Mouse (Mus musculus) retina, embryonic 14.5 days (tissue): Measurements from ENCODE around the gene Dusp18.

Experiments used
- DNase-seq: peaks from one replicate; pipeline ENCODE4 v3.0.0-alpha.2; 2015; ENCODE audit warnings: low spot score

Gene Dusp18

DNA sequence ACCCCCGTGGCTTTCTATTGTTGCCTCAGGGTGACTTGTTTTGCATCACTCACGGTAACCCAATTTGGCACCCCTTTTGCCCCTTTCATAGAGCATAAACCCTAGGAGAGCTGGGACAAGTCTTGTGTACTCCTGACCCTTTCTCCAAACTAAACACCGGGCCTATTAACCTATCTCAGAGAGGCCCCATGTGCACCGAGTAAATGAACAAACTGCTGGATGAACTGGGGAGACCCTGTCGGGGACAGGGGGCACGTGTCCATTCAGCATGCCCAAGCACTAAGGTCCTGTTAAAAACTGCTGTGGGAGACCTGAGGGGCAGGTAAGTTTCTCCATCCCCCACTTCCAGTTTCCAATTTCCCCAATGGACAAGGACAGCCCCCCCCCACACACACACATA, 35.9 kb downstream of the Dusp18 start:
- no peak for DNase-seq

- DNase-seq, result peak; percentile 82
These were observed 36.6 kb downstream of the Dusp18 start, which contains the start of gene Tcn2 for GRCm38 (mm10) chr11:3931511-3932211. Tcn2 (minus strand) TSS chr11:3932159.

DNA sequence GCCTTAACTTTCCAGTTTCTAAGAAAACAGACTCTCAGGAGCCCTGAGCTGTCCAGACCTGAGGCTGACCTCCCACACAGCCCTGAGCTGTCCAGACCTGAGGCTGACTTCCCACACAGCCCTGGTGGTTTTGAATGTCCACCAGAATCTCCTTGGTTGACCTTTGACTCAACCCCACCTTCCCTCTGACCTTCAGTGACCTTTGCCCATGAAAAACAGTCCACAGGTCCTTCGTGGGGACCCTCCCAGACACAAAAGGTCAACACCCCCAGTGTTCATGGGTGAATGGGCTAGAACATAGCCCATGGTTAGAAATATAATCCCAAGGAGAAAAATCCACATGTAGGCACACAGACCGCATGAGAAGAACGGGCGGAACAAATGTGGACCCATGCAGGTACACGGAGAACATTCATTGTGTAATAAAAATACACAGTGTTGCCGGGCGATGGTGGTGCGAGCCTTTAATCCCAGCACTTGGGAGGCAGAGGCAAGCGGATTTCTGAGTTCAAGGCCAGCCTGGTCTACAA, 38.8 kb downstream of the Dusp18 start:
- DNase-seq, result no peak

DNA sequence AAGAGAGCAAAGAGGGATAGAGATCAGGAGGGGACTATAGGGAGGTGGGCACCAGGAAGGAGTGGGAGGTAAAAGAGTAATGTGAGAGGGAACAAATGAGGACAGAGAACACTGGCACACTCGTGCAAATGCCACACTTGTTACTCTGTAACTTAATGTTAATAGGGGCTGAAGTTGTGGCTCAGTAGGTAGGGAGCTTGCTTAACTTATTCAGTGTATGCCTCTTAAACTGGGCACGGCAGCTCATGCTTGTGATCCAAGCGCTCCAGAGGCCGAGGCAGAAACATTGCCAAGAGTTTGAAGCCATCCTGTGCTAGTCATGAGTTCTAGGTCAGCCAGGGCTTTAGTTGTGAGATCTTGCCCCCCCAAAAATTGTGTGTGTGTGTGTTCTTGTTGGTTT, 40.1 kb downstream of the Dusp18 start:
- DNase-seq, result no peak

DNA sequence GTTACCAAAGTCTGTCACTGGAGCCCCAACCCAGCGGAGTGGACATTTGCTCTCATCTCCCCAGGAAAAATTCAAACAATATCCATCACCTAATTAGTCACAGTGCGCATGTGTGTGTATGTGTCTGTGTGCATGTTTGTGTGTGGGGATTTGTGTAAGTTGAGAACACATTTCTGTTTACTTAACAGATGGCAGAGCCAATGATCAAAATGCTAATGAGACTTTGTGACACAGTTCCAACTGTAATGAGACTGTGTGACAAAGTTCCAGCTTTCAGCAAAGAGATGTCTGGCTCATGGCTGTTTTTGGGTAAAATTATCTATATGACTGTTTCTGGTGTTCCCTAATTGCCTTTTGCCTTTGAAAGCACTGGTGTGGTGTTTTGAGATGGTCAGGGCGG, 41.3 kb downstream of the Dusp18 start:
- no peak for DNase-seq

GRCm38 (mm10) chr11:3937321-3937874, 42.4 kb downstream of the Dusp18 start:
- no peak for DNase-seq

- no peak for DNase-seq
These were observed 46.3 kb downstream of the Dusp18 start for GRCm38 (mm10) chr11:3941371-3941770.

- DNase-seq, result no peak
These were observed 51.3 kb downstream of the Dusp18 start for GRCm38 (mm10) chr11:3946386-3946785.
